Mouse (Mus musculus) gastrocnemius, postnatal 36 days (tissue): ENCODE measurements around the gene Arid3c. TPM values are rescaled to one million over a fixed set of nuclear protein-coding genes. Genes with fewer than 3 reads are reported as not detected.

Experiments used
- DNase-seq, 2 experiments: peaks; one replicate each; pipeline ENCODE4 v3.0.0; 2022
- intact Hi-C: fragments of 180-260 bp; cut with DNase I; formaldehyde crosslinking; loops from one replicate; pipeline ENCODE4 v1.15.1; 2025
- total RNA-seq, 2 experiments: library from RNA; stranded (reverse); gene quantifications; 2 replicates each; pipeline ENCODE4 v1.2.3; 2021

Arid3c gene
- total RNA-seq, 2 experiments from 2014 or later = not detected

DNA sequence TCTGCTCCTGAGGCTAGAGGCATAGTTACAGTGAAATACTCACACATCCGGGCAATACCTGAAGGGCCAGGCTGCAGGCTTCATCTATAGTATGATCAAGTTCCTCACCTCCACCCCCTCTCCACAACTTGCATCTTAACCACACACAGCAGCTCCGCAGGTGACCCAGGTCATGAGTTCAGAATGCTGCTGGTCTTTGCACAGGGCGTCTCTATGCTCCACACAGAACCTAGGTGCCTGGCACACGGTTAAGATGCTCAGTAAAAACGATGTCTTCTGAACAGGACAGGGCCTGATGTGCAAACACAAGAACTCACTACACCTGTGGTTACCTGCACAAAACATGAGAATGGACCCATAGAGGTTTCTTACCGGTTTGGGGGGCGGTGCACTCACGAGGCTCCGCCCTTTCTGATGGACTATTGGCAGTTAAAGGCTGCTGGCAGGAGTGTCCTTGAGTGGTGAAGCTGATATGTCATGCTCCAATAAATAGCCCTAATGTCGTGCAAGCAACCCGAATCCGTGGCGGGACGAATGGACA, 23.9 kb upstream of the Arid3c start, which contains the start of gene Galt:
Galt (plus strand) TSS at position 432 of the 541 bp plus-strand sequence.
- no peak for DNase-seq
- intact Hi-C loops = no loop called here

DNA sequence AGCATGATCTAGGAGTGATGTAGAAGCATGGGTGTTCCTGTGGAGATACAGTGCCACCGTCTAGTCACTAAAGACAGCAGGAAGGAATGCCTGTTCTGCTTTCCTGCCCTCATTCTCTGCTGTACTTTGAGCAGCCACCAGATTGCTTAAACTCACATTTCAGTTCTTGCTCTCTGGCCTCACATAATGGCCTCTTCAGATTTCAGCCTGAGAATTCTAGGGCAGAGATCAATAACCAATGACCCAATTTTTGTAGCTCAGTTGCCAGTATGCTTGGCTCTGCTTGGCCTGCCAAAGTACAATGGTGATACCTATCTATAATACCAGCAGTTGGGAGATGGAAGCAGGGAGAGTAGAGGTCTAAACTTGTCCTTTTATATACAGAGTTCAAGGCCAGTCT, 14.1 kb upstream of the Arid3c start:
- intact Hi-C loops = no loop called here
- no peak for DNase-seq

GRCm38 (mm10) chr4:41744131-41744530, 13.2 kb upstream of the Arid3c start:
- DNase-seq = no peak
- intact Hi-C loops = no loop called here

DNA sequence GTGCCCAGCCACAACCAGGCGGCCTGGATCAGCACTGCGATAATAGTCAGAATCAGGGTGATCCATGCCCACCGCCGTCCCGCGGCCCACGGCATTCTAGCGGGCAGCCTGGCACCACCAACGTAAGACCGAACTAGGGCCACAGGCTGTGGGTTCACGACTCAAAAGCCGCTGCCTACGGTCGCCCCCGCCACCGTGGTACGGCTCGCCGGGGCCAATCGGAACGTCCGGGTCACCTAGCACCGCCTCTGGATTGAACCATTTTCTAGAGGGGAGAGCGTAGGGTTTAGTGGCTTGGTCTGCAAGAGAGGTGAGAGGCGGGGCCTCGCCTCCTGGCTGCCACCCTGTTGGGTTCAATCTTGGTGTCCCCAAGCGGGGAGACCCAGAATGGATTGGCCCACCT, 10.2 kb upstream of the Arid3c start:
- intact Hi-C loops = no loop called here
- peak; percentile 88 for DNase-seq

GRCm38 (mm10) chr4:41740380-41741157, 9.6 kb upstream of the Arid3c start:
- intact Hi-C loops = no loop called here
- peak in 1 of 2 experiments; percentile 48 for DNase-seq

- intact Hi-C loops = no loop called here
- DNase-seq = no peak
These were observed 8.3 kb upstream of the Arid3c start for GRCm38 (mm10) chr4:41739260-41739659.

- no peak for DNase-seq
- intact Hi-C loops = no loop called here
These were observed 7.3 kb upstream of the Arid3c start for GRCm38 (mm10) chr4:41738256-41738603.

DNA sequence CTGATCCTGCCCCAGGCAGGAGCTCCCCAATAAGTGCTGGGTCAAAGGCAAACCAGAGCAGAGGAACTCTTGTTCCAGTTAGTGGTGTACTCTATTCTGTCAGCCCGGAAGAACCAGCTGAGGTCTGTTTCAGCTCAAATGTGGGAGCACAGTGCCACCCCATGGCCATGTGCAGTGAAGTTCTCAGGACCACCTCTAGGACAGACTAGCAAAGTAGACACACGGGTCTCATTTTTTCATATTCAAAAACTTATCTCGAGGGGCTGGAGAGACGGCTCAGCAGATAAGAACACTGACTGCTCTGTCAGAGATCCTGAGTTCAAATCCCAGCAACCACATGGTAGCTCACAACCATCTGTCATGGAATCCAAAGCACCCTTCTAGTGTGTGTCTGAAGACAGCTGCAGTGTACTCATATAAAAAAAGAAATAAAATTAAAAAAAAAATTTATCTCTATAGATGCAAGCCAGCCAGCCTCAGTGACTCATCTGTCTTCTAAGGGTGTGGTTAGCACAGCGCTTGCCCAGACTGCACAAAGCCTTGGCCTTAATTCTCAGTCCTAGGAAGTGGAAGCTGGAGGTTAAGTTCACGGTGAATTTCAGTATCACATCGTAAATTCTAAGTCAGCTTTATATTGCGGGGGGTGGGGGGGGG, 6.8 kb upstream of the Arid3c start:
- intact Hi-C loops = loop anchor here (1.0 kb wide), 1 partner anchor 20 kb away; no protein-coding TSS in a partner anchor
- peak; percentile 67 to 68 for DNase-seq

- intact Hi-C loops = no loop called here
- DNase-seq = no peak
These were observed 3.9 kb downstream of the Arid3c start for GRCm38 (mm10) chr4:41726826-41727621.

- intact Hi-C loops = no loop called here
- DNase-seq = peak; percentile 72 to 77
These were observed 8.0 kb downstream of the Arid3c start, which contains the start of gene Dctn3 for GRCm38 (mm10) chr4:41722918-41723351. Gene Dctn3 (minus strand): TSS chr4:41723170.

GRCm38 (mm10) chr4:41716834-41717233, 14.1 kb downstream of the Arid3c start:
- intact Hi-C loops = loop anchor here (1.0 kb wide), 1 partner anchor 20 kb away; no protein-coding TSS in a partner anchor
- no peak for DNase-seq

GRCm38 (mm10) chr4:41715596-41715995, 15.3 kb downstream of the Arid3c start:
- no peak for DNase-seq
- intact Hi-C loops = no loop called here

DNA sequence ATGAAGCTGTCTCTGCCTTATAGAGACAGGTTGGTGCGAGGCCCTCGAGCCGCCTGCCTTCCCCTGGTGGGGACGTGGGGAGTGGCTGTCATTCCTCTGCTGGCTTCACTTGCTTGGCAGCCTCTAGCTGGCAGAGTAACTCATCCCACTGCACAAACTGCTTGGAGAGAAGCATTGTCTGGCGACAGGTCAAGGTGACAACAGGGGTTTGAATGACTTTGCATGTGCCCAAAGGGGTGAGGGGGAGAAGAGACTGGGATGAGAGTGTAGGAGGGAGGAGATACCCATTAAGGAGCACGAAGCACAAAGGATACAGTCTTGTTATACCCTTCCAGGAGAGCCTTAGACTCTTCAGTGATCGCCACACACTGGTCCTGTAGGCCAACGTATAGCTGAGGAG, 15.9 kb downstream of the Arid3c start:
- intact Hi-C loops = no loop called here
- DNase-seq = no peak

DNA sequence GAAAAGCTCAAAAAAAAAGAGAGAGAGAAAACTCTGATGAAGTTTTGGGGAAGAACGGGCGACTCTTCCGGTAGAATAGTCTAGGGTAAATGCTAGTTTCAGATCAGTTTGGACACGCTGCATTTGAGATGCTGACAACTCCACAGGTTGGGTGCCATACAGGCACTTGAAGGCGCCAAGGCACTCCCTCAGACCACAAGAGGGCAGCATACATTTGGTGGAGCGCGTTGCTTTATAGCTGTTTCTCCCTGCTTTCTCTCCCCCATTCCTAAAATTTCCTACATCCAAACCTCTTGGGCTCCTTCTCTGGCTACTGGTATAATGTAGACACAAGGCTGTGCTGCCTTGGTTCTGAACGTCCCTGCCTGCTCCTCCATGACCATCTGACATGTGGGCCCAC, 16.7 kb downstream of the Arid3c start:
- peak in 1 of 2 experiments; percentile 41 for DNase-seq
- intact Hi-C loops = loop anchor here (5.0 kb wide), 1 partner anchor 247 kb away; the partner anchor contains the start of gene Nudt2

DNA sequence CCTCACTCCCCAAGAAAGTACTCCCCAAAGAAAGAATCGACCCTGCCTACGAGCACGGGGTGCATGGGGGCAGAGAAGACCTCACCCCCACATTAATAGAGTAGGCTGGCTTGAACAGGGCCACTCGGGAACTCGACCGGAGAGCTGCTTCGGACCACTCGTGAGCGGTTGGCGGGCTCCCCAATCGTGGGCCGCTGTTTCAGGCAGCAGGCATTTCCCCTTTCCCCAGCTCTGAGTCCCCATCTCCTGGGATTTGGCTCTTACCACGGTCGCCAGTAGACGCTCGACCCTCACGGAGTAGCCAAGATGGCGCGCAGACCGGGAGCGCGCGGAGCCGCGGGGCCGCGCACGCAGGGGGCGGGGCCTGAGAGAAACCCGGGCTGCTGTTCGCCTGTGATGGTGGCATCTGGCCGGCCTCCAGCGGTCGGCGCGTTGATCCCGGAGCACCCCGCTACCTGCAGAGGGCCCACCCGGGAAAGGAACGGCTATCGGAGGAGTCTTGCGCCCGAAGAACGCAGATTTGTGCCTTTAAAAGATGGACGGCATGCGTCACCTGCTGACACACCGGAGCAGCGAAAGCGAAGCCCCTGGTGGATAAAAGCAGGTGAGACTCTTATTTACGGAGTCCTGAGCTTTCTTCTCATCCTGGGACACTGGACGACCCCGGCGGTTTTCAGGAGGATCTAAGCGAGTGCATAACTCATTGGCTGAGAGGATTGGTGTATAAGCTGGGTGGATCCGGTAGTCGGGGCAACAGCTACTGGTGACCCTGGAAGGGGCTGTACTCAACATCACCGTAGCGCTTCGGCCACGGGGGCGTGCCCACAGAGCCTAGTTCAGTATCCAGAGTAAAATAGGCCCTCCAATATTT, 17.5 kb downstream of the Arid3c start, which contains the start of gene Rpp25l:
Rpp25l (minus strand) TSS at position 338 of the 871 bp plus-strand sequence.
- intact Hi-C loops = loop anchor here (5.0 kb wide), 1 partner anchor 246 kb away; the partner anchor contains the start of gene Nudt2
- DNase-seq = peak; percentile 75 to 85

- intact Hi-C loops = loop anchor here (5.0 kb wide), 1 partner anchor 245 kb away; the partner anchor contains the start of gene Nudt2
- DNase-seq = peak; percentile 40
These were observed 18.3 kb downstream of the Arid3c start for GRCm38 (mm10) chr4:41712421-41713196.

DNA sequence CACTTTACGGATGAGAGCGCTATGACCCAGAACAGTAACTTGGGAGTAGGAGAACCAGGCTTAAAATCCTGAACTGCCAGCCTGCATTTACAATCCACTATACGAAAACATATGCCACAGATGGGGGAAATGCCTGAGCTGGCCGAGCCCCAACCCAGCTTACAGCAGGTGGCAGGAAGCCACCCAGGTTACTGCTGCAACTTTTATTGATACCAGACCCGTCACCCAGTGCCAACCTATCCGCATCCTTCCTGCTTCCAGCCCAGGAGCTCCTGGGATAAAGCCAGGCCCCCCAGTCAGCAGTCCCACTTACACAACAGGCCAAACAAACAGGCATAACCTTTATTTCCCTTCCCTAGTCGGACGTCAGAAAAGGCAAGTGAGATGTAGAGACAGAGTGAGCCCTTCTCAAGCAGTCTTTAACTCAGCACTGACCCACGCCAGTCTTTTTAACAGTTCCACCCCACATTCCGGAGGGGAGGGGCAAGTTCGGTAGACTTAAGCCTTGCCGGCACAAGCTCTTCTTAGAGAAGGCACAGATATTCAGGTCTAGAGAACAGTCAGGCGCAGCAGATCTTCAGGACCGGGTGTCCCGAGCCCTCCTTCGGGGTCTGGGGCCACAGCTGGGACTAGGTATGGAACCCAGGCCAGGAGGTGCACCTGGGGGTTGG, 19.1 kb downstream of the Arid3c start:
- no peak for DNase-seq
- intact Hi-C loops = loop anchor here (5.0 kb wide), 1 partner anchor 245 kb away; the partner anchor contains the start of gene Nudt2

DNA sequence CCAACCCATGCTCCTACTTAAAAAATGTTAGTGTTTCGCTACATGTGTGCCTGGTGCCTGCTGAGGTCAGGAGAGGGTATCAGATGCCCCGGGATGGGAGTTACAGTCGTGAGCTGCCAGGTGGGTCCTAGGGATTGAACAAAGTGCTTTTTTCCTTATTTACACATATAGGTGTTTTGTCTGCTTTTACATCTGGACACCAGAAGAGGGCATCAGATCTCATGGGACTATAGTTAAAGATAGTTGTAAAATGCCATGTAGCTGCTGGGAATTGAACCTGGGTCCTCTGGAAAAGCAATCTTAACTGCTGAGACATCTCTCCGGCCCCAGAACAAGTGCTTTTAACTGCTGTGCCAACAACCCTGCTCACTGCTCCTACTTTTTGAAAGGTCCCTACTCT, 20.7 kb downstream of the Arid3c start:
- intact Hi-C loops = loop anchor here (5.0 kb wide), 1 partner anchor 243 kb away; the partner anchor contains the start of gene Nudt2
- no peak for DNase-seq
